Mouse (Mus musculus) forebrain, embryonic 12.5 days (tissue): ENCODE results near the gene Cd3d. TPM values are rescaled to one million over a fixed set of nuclear protein-coding genes. Genes with fewer than 3 reads are reported as not detected.

Source experiments
- ATAC-seq: fragments of 200-750 bp; cut with Nextera tagmentation; 2 replicates; pipeline ENCODE4 v1.8.0; 2017; ENCODE audit warnings: moderate TSS enrichment; ENCODE audit not compliant: low FRiP score
- H3K27ac ChIP-seq: fragments of 300-500 bp; sonication (generic); 2 replicates; pipeline ENCODE4 v1.5.1; 2016; ENCODE audit warnings: mild to moderate bottlenecking
- H3K27me3 ChIP-seq: fragments of 300-500 bp; sonication (generic); 2 replicates; pipeline ENCODE4 v1.6.1; 2016; ENCODE audit warnings: mild to moderate bottlenecking
- H3K36me3 ChIP-seq: fragments of 300-500 bp; sonication (generic); replicated peaks from 2 replicates; pipeline ENCODE4 v1.6.1; 2016; ENCODE audit warnings: mild to moderate bottlenecking
- H3K4me1 ChIP-seq: fragments of 300-500 bp; sonication (generic); 2 replicates; pipeline ENCODE4 v1.6.1; 2016
- H3K4me2 ChIP-seq: fragments of 300-500 bp; sonication (generic); 2 replicates; pipeline ENCODE4 v1.6.1; 2016; ENCODE audit warnings: mild to moderate bottlenecking, moderate library complexity
- H3K4me3 ChIP-seq: fragments of 300-500 bp; sonication (generic); replicated peaks from 2 replicates; pipeline ENCODE4 v1.5.1; 2016; ENCODE audit warnings: mild to moderate bottlenecking
- H3K9ac ChIP-seq: fragments of 300-500 bp; sonication (generic); 2 replicates; pipeline ENCODE4 v1.6.1; 2016; ENCODE audit warnings: mild to moderate bottlenecking
- H3K9me3 ChIP-seq: fragments of 300-500 bp; sonication (generic); 2 replicates; pipeline ENCODE4 v1.6.1; 2016
- WGBS: fragments of 180-500 bp; shearing (Covaris S2); methylation state at CpG from one replicate; pipeline ENCODE4 v1.1.7; 2016; 5-methylcytosine and 5-hydroxymethylcytosine counted together
- polyA plus RNA-seq: library from polyadenylated mRNA; unstranded; fragments of >200 nt; fragmentation: Nextera tagmentation; extraction: Ambion mirVana; gene quantifications from 2 replicates; pipeline ENCODE4 v1.2.1, GENCODE M21; 2016

Cd3d gene
- polyA plus RNA-seq, 1 experiment from 2014 or later, result not detected

GRCm38 (mm10) chr9:45018031-45018430 is 36.4 kb downstream of the Cd3d start:
- no peak for ATAC-seq
- H3K4me2 ChIP-seq, result no peak overlapping the region
- no peaks in the 10 kb centered on the region for H3K9me3 ChIP-seq
- no peaks in the 10 kb centered on the region for H3K36me3 ChIP-seq
- no peak overlapping the region for H3K27ac ChIP-seq
- H3K4me1 ChIP-seq, result no peaks in the 10 kb centered on the region
- H3K27me3 ChIP-seq, result no peaks in the 10 kb centered on the region
- H3K4me3 ChIP-seq, result no peak overlapping the region
- H3K9ac ChIP-seq, result no peak overlapping the region
- 90% methylated on average over 11 of the region's 11 CpGs for WGBS

- Histone ChIP-seq H3K9me3 (no peaks in the 10 kb centered on the region), H3K4me2 (no peak overlapping the region), H3K27me3 (peaks cover 6% of the 10 kb centered on the region; the same call in 1 of the 2 replicates), H3K9ac (no peak overlapping the region), H3K4me1 (no peaks in the 10 kb centered on the region), H3K36me3 (no peaks in the 10 kb centered on the region), H3K27ac (no peak overlapping the region), H3K4me3 (no peak overlapping the region)
- ATAC-seq, result no peak
- 11% methylated on average over 3 of the region's 3 CpGs for WGBS
These were observed 41.2 kb downstream of the Cd3d start for GRCm38 (mm10) chr9:45022800-45023199.

- Histone ChIP-seq H3K4me1 (no peaks in the 10 kb centered on the region), H3K4me2 (no peak overlapping the region), H3K9me3 (no peaks in the 10 kb centered on the region), H3K27ac (no peak overlapping the region), H3K9ac (no peak overlapping the region), H3K27me3 (peaks cover 6% of the 10 kb centered on the region; the same call in 1 of the 2 replicates), H3K36me3 (no peaks in the 10 kb centered on the region), H3K4me3 (no peak overlapping the region)
- ATAC-seq, result no peak
- WGBS, result 63% methylated on average over 3 of the region's 3 CpGs
These were observed 42.1 kb downstream of the Cd3d start for GRCm38 (mm10) chr9:45023638-45024037.

- Histone ChIP-seq H3K4me3 (no peak overlapping the region), H3K9ac (no peak overlapping the region), H3K27ac (no peak overlapping the region), H3K36me3 (no peaks in the 10 kb centered on the region), H3K4me2 (no peak overlapping the region), H3K4me1 (no peaks in the 10 kb centered on the region), H3K9me3 (no peaks in the 10 kb centered on the region), H3K27me3 (peaks cover 6% of the 10 kb centered on the region; the same call in 1 of the 2 replicates)
- 93% methylated on average over 2 of the region's 2 CpGs for WGBS
- ATAC-seq, result no peak
These were observed 42.6 kb downstream of the Cd3d start for GRCm38 (mm10) chr9:45024187-45024586.

GRCm38 (mm10) chr9:45027376-45027775 is 45.8 kb downstream of the Cd3d start:
- ATAC-seq, result no peak
- WGBS, result 74% methylated on average over 8 of the region's 8 CpGs
- H3K27ac ChIP-seq, result no peak overlapping the region
- H3K27me3 ChIP-seq, result peaks cover 17% of the 10 kb centered on the region; the same call in 1 of the 2 replicates
- no peak overlapping the region for H3K4me3 ChIP-seq
- no peaks in the 10 kb centered on the region for H3K36me3 ChIP-seq
- H3K4me1 ChIP-seq, result no peaks in the 10 kb centered on the region
- no peaks in the 10 kb centered on the region for H3K9me3 ChIP-seq
- H3K9ac ChIP-seq, result no peak overlapping the region
- no peak overlapping the region for H3K4me2 ChIP-seq

- H3K36me3 ChIP-seq, result no peaks in the 10 kb centered on the region
- peaks cover 17% of the 10 kb centered on the region; the same call in 1 of the 2 replicates for H3K27me3 ChIP-seq
- no peak overlapping the region for H3K27ac ChIP-seq
- H3K4me2 ChIP-seq, result no peak overlapping the region
- no peaks in the 10 kb centered on the region for H3K9me3 ChIP-seq
- ATAC-seq, result no peak
- no peaks in the 10 kb centered on the region for H3K4me1 ChIP-seq
- H3K9ac ChIP-seq, result no peak overlapping the region
- H3K4me3 ChIP-seq, result no peak overlapping the region
- WGBS, result 73% methylated on average over 6 of the region's 6 CpGs
These were observed 48.8 kb downstream of the Cd3d start for GRCm38 (mm10) chr9:45030341-45030740.

- H3K9ac ChIP-seq, result no peak overlapping the region
- no peak overlapping the region for H3K27ac ChIP-seq
- H3K4me3 ChIP-seq, result no peak overlapping the region
- ATAC-seq, result no peak
- H3K4me1 ChIP-seq, result no peaks in the 10 kb centered on the region
- no peaks in the 10 kb centered on the region for H3K9me3 ChIP-seq
- no peaks in the 10 kb centered on the region for H3K36me3 ChIP-seq
- peaks cover 12% of the 10 kb centered on the region for H3K27me3 ChIP-seq
- H3K4me2 ChIP-seq, result no peak overlapping the region
- WGBS, result 72% methylated on average over 2 of the region's 2 CpGs
These were observed 50.7 kb downstream of the Cd3d start for GRCm38 (mm10) chr9:45032261-45032660.

GRCm38 (mm10) chr9:45034526-45034925 is 52.9 kb downstream of the Cd3d start:
- H3K4me3 ChIP-seq, result no peak overlapping the region
- 77% methylated on average over 3 of the region's 3 CpGs for whole genome bisulfite sequencing
- H3K9ac ChIP-seq, result no peak overlapping the region
- no peaks in the 10 kb centered on the region for H3K4me1 ChIP-seq
- H3K9me3 ChIP-seq, result no peaks in the 10 kb centered on the region
- H3K36me3 ChIP-seq, result no peaks in the 10 kb centered on the region
- no peak overlapping the region for H3K27ac ChIP-seq
- H3K4me2 ChIP-seq, result no peak overlapping the region
- no peak for ATAC-seq
- peaks cover 33% of the 10 kb centered on the region for H3K27me3 ChIP-seq

Other genes starting within 250 kb of the Cd3d start
- 57.5 and 67.3 TPM in 2 replicates for gene Phldb1, start 246.6 kb upstream of the Cd3d start, polyA plus RNA-seq
- 167 and 170 TPM in 2 replicates for gene Arcn1, start 213.9 kb upstream of the Cd3d start, polyA plus RNA-seq
- gene Ift46, start 213.9 kb upstream of the Cd3d start, polyA plus RNA-seq, result 124 and 130 TPM in 2 replicates
- gene Tmem25, start 182.5 kb upstream of the Cd3d start, polyA plus RNA-seq, result 3.6 and 4.4 TPM in 2 replicates
- 0.31 and 0.82 TPM in 2 replicates for gene Ttc36, start 178.7 kb upstream of the Cd3d start, polyA plus RNA-seq
- 27.4 and 28.3 TPM in 2 replicates for gene Kmt2a, start 100.5 kb upstream of the Cd3d start, polyA plus RNA-seq
- 524 and 567 TPM in 2 replicates for gene Atp5l, start 61.0 kb upstream of the Cd3d start, polyA plus RNA-seq
- 33.2 and 33.4 TPM in 2 replicates for gene Ube4a, start 16.2 kb upstream of the Cd3d start, polyA plus RNA-seq
- 0.19 TPM in 1 of 2 replicates, not detected in the other for gene Cd3g, start 1.4 kb upstream of the Cd3d start, polyA plus RNA-seq
- gene Cd3e, start 27.8 kb downstream of the Cd3d start, polyA plus RNA-seq, result not detected in 2 replicates
- gene Mpzl2, start 58.0 kb downstream of the Cd3d start, polyA plus RNA-seq, result 1.2 and 1.5 TPM in 2 replicates
- gene Mpzl3, start 73.4 kb downstream of the Cd3d start, polyA plus RNA-seq, result 1.7 and 2.4 TPM in 2 replicates
- gene Jaml, start 97.4 kb downstream of the Cd3d start, polyA plus RNA-seq, result 0.15 TPM in 1 of 2 replicates, not detected in the other
- gene Scn2b, start 136.0 kb downstream of the Cd3d start, polyA plus RNA-seq, result 3.0 and 3.1 TPM in 2 replicates
- 0.23 and 0.56 TPM in 2 replicates for gene Scn4b, start 156.6 kb downstream of the Cd3d start, polyA plus RNA-seq
- 0.18 and 0.22 TPM in 2 replicates for gene BC049352, start 200.2 kb downstream of the Cd3d start, polyA plus RNA-seq
- 0.11 and 0.47 TPM in 2 replicates for gene Tmprss4, start 222.3 kb downstream of the Cd3d start, polyA plus RNA-seq